16 mouse cellular contexts compared by ENCODE assay signal in the genomic region with DNA sequence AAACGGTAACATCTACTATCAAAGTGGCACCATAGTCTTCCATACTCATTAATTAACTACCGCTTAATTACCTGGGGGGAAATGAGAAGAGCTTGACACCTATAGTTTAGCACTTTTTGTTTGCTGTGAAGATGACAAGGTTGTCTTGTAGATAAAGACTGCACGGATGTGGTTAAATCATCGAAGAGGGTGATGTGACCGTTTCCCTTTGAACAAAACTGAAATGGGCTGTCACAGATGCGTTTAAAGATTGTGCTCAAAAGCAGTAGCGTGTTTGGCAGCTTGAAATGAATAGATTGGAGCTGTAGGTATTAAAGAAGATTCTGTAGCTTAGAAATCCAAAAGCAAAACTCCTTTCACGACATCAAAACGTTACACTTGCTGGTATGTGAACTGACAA. TPM values are rescaled to one million over a fixed set of nuclear protein-coding genes. Genes with fewer than 3 reads are reported as not detected.
DNase-seq lines count a peak whose midpoint lies in the region; ATAC-seq lines count a peak whose summit lies in the region.
"Had no signal": no experiment of that assay in that cellular context is flagged by ENCODE, and none has a peak within 500 bp of the region (broad histone marks: within the 10 kb centered on the region; RNA-seq: fewer than 3 reads in every experiment).

No protein-coding gene starts in this region.

- no peak overlapping the region for H3K9ac ChIP-seq in midbrain, embryonic 16.5 days (ENCODE audit: low read depth, low read length)
- H3K9ac ChIP-seq: kidney, embryonic 15.5 days; liver, embryonic 14.5 days; midbrain, embryonic 15.5 days; neural tube, embryonic 12.5 days had no signal

- no peaks in the 10 kb centered on the region for H3K9me3 ChIP-seq in midbrain, embryonic 16.5 days (replicated peaks; ENCODE audit: control insufficient read depth, low read length, poor library complexity, severe bottlenecking)
- H3K9me3 ChIP-seq: hindbrain, embryonic 10.5 days; kidney, embryonic 15.5 days; midbrain, embryonic 15.5 days; neural tube, embryonic 12.5 days had no signal

- no peak overlapping the region for H3K4me2 ChIP-seq in midbrain, embryonic 16.5 days (ENCODE audit: low read length)
- H3K4me2 ChIP-seq: kidney, embryonic 15.5 days; midbrain, embryonic 15.5 days; neural tube, embryonic 12.5 days had no signal

- 75% methylated on average over 9 of the region's 9 CpGs for WGBS in midbrain, embryonic 16.5 days

- no peaks in the 10 kb centered on the region for H3K27me3 ChIP-seq in midbrain, embryonic 16.5 days (ENCODE audit: control insufficient read depth, insufficient read depth, low read depth, low read length)
- H3K27me3 ChIP-seq: kidney, embryonic 15.5 days; midbrain, embryonic 15.5 days; neural tube, embryonic 12.5 days had no signal

- DNase-seq in 416B (ENCODE audit: low read depth) = peak; percentile 24
- peak; percentile 90 for DNase-seq in induced T-regulatory cell, adult 2 months (ENCODE audit: low read depth)
- no peak for DNase-seq in layer of hippocampus, adult 9-11 months
- DNase-seq in right cerebral cortex, postnatal 4 days = no peak
- DNase-seq: adrenal gland, postnatal 36 days; cerebellum, postnatal 10 days; heart, adult 2 months; right cerebral cortex, postnatal 14 days had no signal

- H3K36me3 ChIP-seq in midbrain, embryonic 16.5 days (ENCODE audit: control insufficient read depth, insufficient read depth, low read length) = peaks cover 7% of the 10 kb centered on the region; the same call in 1 of the 2 replicates
- H3K36me3 ChIP-seq: hindbrain, embryonic 10.5 days; kidney, embryonic 15.5 days; neural tube, embryonic 12.5 days had no signal

- H3K4me1 ChIP-seq in midbrain, embryonic 16.5 days (ENCODE audit: control insufficient read depth, insufficient read depth, low read length) = no peaks in the 10 kb centered on the region
- H3K4me1 ChIP-seq: hindbrain, embryonic 10.5 days; kidney, embryonic 15.5 days; midbrain, embryonic 15.5 days; neural tube, embryonic 12.5 days had no signal

- peak; percentile 92 for ATAC-seq in CD4-positive, CD25-positive, alpha-beta regulatory T cell, adult 4 months
- peak; percentile 49 for ATAC-seq in neutrophil, adult 5-6 weeks (ENCODE audit: extremely low read depth, insufficient number of reproducible peaks, low FRiP score, poor library complexity, severe bottlenecking)
- ATAC-seq in midbrain, embryonic 16.5 days = no peak
- ATAC-seq: midbrain, embryonic 15.5 days had no signal

- H3K4me3 ChIP-seq in midbrain, embryonic 16.5 days (ENCODE audit: low read depth, low read length) = no peak overlapping the region
- H3K4me3 ChIP-seq: heart, adult 2 months; hindbrain, embryonic 10.5 days; kidney, embryonic 15.5 days; midbrain, embryonic 15.5 days; neural tube, embryonic 12.5 days had no signal

- no peak overlapping the region for H3K27ac ChIP-seq in midbrain, embryonic 16.5 days (ENCODE audit: low read length)
- H3K27ac ChIP-seq: heart, adult 2 months; hindbrain, embryonic 10.5 days; kidney, embryonic 15.5 days; liver, embryonic 14.5 days; midbrain, embryonic 15.5 days; neural tube, embryonic 12.5 days had no signal

RNA-seq across cellular contexts. Expression of a gene that starts 11.8 kb away (rescaled TPM):
- polyA plus RNA-seq in CD4-positive, CD25-positive, alpha-beta regulatory T cell, adult 4 months (2017; shearing (Covaris generic)) = 10 to 100 TPM; 50.7 to 56.5 TPM
- 283 and 298 TPM in 2 replicates for total RNA-seq in neutrophil, adult 5-6 weeks (2017)
- 45.9 and 47.3 TPM in 2 replicates for polyA plus RNA-seq in midbrain, embryonic 16.5 days (2015; fragmentation: Nextera tagmentation; extraction: Ambion mirVana)

Comparison
In these comparisons a context has a peak if more than half of its experiments do, and no peak if none do; other contexts are left out.
1. DNase-seq: peak in 416B (single experiment) and induced T-regulatory cell, adult 2 months (single experiment); none in layer of hippocampus, adult 9-11 months (single experiment) and right cerebral cortex, postnatal 4 days (single experiment).